Comparison of ENCODE assay signal across 8 mouse cellular contexts in the genomic region with DNA sequence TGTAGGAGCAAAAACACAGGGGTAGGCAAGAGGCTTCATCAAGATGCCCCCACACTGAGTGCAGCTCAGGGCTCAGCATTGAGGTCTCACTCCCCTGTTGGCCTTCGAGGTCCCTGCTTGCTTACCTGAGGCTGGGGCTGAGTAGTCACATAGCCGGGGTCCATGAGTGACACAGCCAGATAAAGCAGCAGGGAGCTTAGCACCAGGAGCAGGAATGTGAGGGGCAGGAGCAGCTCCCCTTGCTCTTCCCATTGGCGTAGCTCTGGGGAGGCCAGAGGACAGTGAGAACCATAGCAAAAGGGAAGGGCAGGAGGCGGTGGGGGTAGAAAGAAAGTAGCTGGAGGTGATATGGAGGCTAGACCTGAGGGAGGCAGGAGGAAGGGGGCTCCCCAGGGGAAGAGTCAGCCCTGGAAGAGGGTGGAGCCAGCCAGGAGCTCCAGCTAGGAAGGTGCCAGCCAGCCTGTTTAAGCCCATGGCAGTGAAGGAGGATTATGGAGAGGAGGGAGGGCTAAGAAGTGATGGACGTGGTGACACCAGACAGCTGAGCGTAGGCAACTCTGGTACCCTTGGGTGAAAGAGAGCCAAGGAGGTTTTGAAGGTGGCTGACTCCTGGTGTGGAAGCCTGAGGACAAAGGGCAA. TPM values are rescaled to one million over a fixed set of nuclear protein-coding genes. Genes with fewer than 3 reads are reported as not detected.
DNase-seq lines count a peak whose midpoint lies in the region; ATAC-seq and TF ChIP-seq lines count a peak whose summit lies in the region.

No protein-coding gene starts in this region.

- peak overlapping the region; percentile 88 for H3ac ChIP-seq in C2C12 (ENCODE audit: control insufficient read depth, insufficient read length, low read depth)

- H3K4me1 ChIP-seq in heart, embryonic 15.5 days (replicated peaks): peaks cover 25% of the 10 kb centered on the region
- H3K4me1 ChIP-seq in liver, embryonic 15.5 days (replicated peaks): peaks cover 35% of the 10 kb centered on the region

- H3K79me3 ChIP-seq in C2C12 (ENCODE audit: low read depth): peaks cover 16% of the 10 kb centered on the region

- intact Hi-C loops in gastrocnemius, adult 2 months (cut with DNase I): loop anchor here (2.0 kb wide), 1 partner anchor 14 kb away; no protein-coding TSS in a partner anchor

- peaks cover 30% of the 10 kb centered on the region for H3K79me2 ChIP-seq in C2C12 (ENCODE audit: control insufficient read depth, insufficient read depth)

- H3K36me3 ChIP-seq in C2C12 (ENCODE audit: control insufficient read depth, insufficient read depth): peaks cover 18% of the 10 kb centered on the region
- peaks cover 13% of the 10 kb centered on the region; the same call in 1 of the 2 replicates for H3K36me3 ChIP-seq in heart, embryonic 15.5 days
- H3K36me3 ChIP-seq in liver, embryonic 15.5 days (replicated peaks): peaks cover 17% of the 10 kb centered on the region

- no peaks in the 10 kb centered on the region for H3K27me3 ChIP-seq in C2C12 (ENCODE audit: control insufficient read depth, insufficient read depth, insufficient read length)
- H3K27me3 ChIP-seq in heart, embryonic 15.5 days: no peaks in the 10 kb centered on the region
- no peaks in the 10 kb centered on the region for H3K27me3 ChIP-seq in liver, embryonic 15.5 days

- DNase-seq in gastrocnemius, adult 2 months: no peak
- DNase-seq in gastrocnemius, adult 8-10 months (ENCODE audit: low spot score in 2 of 2): no peak
- no peak for DNase-seq in right cerebral cortex, postnatal 14 days
- no peak for DNase-seq in kidney, adult 18-20 months

- no peaks in the 10 kb centered on the region for H3K9me3 ChIP-seq in heart, embryonic 15.5 days (replicated peaks)
- no peaks in the 10 kb centered on the region for H3K9me3 ChIP-seq in liver, embryonic 15.5 days (replicated peaks)

- peak overlapping the region; percentile 81 for H3K9ac ChIP-seq in heart, embryonic 15.5 days
- H3K9ac ChIP-seq in liver, embryonic 15.5 days: peak overlapping the region; percentile 82

- ATAC-seq in heart, embryonic 15.5 days (replicated peaks; ENCODE audit: insufficient number of reproducible peaks, insufficient read depth, low FRiP score, low read depth): no peak
- ATAC-seq in liver, embryonic 15.5 days (ENCODE audit: insufficient read depth): no peak
- no peak for ATAC-seq in activated CD4-positive, CD25-positive, alpha-beta regulatory T cell, adult 4 months

- 30% methylated on average over 6 of the region's 6 CpGs for WGBS in heart, embryonic 15.5 days
- WGBS in liver, embryonic 15.5 days (ENCODE audit: insufficient replicate concordance): 47% methylated on average over 6 of the region's 6 CpGs

- H3K4me3 ChIP-seq in gastrocnemius, adult 2 months: peak overlapping the region; percentile 88
- H3K4me3 ChIP-seq in C2C12 (ENCODE audit: insufficient read depth, poor library complexity, severe bottlenecking): peak overlapping the region; percentile 88
- H3K4me3 ChIP-seq in heart, embryonic 15.5 days: peak overlapping the region; percentile 80
- H3K4me3 ChIP-seq in liver, embryonic 15.5 days (replicated peaks): peak overlapping the region; percentile 93

- H3K27ac ChIP-seq in gastrocnemius, adult 2 months: peak overlapping the region; percentile 83
- H3K27ac ChIP-seq in heart, embryonic 15.5 days: no peak overlapping the region; the same call in 1 of the 2 replicates
- peak overlapping the region; percentile 82 for H3K27ac ChIP-seq in liver, embryonic 15.5 days (replicated peaks)

- H3K4me2 ChIP-seq in heart, embryonic 15.5 days: peak overlapping the region; percentile 82
- peak overlapping the region; percentile 90 for H3K4me2 ChIP-seq in liver, embryonic 15.5 days

- TF ChIP-seq CTCF in gastrocnemius, adult 2 months (IDR thresholded peaks at IDR 0.05): no peak
- no peak for TF ChIP-seq CTCF in C2C12 (IDR thresholded peaks at IDR 0.05; ENCODE audit: control insufficient read depth, insufficient read depth, insufficient read length)

TF ChIP-seq in C2C12, 6 proteins besides CTCF, POLR2A, EP300 and RAD21:
- no peak for TF ChIP-seq MYOG (IDR thresholded peaks at IDR 0.05; ENCODE audit: control insufficient read depth, extremely low read depth, insufficient read length)
- no peak for TF ChIP-seq FOSL1 (IDR thresholded peaks at IDR 0.05; ENCODE audit: insufficient read depth, low read length, poor library complexity, severe bottlenecking)
- no peak for TF ChIP-seq MYOD1 (IDR thresholded peaks at IDR 0.05; ENCODE audit: control insufficient read depth, insufficient read length, low read depth)
- TF ChIP-seq CEBPB (IDR thresholded peaks at IDR 0.05; ENCODE audit: low read depth): no peak
- no peak for TF ChIP-seq USF1 (IDR thresholded peaks at IDR 0.05; ENCODE audit: low read depth)
- TF ChIP-seq MAX (IDR thresholded peaks at IDR 0.05): no peak

RNA-seq across cellular contexts. Expression of gene Zdhhc12, which starts 1.0 kb away (rescaled TPM):
- 1 to 10 TPM; 2.0 to 3.5 TPM for total RNA-seq in gastrocnemius, adult 2 months (2021)
- total RNA-seq in gastrocnemius, adult 8-10 months (2022): 1 to 10 TPM; 3.1 to 3.9 (median 3.4) TPM
- 31.5 TPM for polyA plus RNA-seq in C2C12 (2012; fragmentation: generic; extraction: Trizol)
- polyA plus RNA-seq in heart, embryonic 15.5 days (2015; fragmentation: Nextera tagmentation; extraction: Ambion mirVana): 25.8 and 31.3 TPM in 2 replicates
- polyA plus RNA-seq in liver, embryonic 15.5 days (2015; fragmentation: Nextera tagmentation; extraction: Ambion mirVana): 19.3 and 20.6 TPM in 2 replicates
- polyA plus RNA-seq in activated CD4-positive, CD25-positive, alpha-beta regulatory T cell, adult 4 months (2017; shearing (Covaris generic)): 10 to 100 TPM; 31.6 to 32.4 TPM

RNA-seq across cellular contexts. Expression of gene Pkn3, which starts 14.9 kb away (rescaled TPM):
- total RNA-seq in gastrocnemius, adult 2 months (2021): 1 to 10 TPM; 3.6 to 4.1 TPM
- 1 to 10 TPM; 2.1 to 3.2 (median 2.7) TPM for total RNA-seq in gastrocnemius, adult 8-10 months (2022)
- 5.5 TPM for polyA plus RNA-seq in C2C12 (2012; fragmentation: generic; extraction: Trizol)
- polyA plus RNA-seq in heart, embryonic 15.5 days (2015; fragmentation: Nextera tagmentation; extraction: Ambion mirVana): 11.0 and 11.1 TPM in 2 replicates
- 2.3 and 2.5 TPM in 2 replicates for polyA plus RNA-seq in liver, embryonic 15.5 days (2015; fragmentation: Nextera tagmentation; extraction: Ambion mirVana)
- under 1 TPM in 1 of 2 experiments, not detected in 1; 0.41 TPM for polyA plus RNA-seq in activated CD4-positive, CD25-positive, alpha-beta regulatory T cell, adult 4 months (2017; shearing (Covaris generic))

RNA-seq across cellular contexts. Expression of gene Zer1, which starts 32.0 kb away (rescaled TPM):
- 10 to 100 TPM; 23.1 to 25.2 TPM for total RNA-seq in gastrocnemius, adult 2 months (2021)
- total RNA-seq in gastrocnemius, adult 8-10 months (2022): 10 to 100 TPM; 23.5 to 24.8 (median 24.3) TPM
- 7.2 TPM for polyA plus RNA-seq in C2C12 (2012; fragmentation: generic; extraction: Trizol)
- polyA plus RNA-seq in heart, embryonic 15.5 days (2015; fragmentation: Nextera tagmentation; extraction: Ambion mirVana): 5.0 and 6.8 TPM in 2 replicates
- 2.4 and 2.5 TPM in 2 replicates for polyA plus RNA-seq in liver, embryonic 15.5 days (2015; fragmentation: Nextera tagmentation; extraction: Ambion mirVana)
- polyA plus RNA-seq in activated CD4-positive, CD25-positive, alpha-beta regulatory T cell, adult 4 months (2017; shearing (Covaris generic)): 10 to 100 TPM; 14.5 to 15.2 TPM

RNA-seq across cellular contexts. Expression of gene Set, which starts 35.2 kb away (rescaled TPM):
- total RNA-seq in gastrocnemius, adult 2 months (2021): 100 to 1,000 TPM in 1 of 2 experiments, 10 to 100 TPM in 1; 93.8 to 110 TPM
- 100 to 1,000 TPM; 106 to 121 (median 118) TPM for total RNA-seq in gastrocnemius, adult 8-10 months (2022)
- 312 TPM for polyA plus RNA-seq in C2C12 (2012; fragmentation: generic; extraction: Trizol)
- polyA plus RNA-seq in heart, embryonic 15.5 days (2015; fragmentation: Nextera tagmentation; extraction: Ambion mirVana): 194 and 206 TPM in 2 replicates
- 138 and 147 TPM in 2 replicates for polyA plus RNA-seq in liver, embryonic 15.5 days (2015; fragmentation: Nextera tagmentation; extraction: Ambion mirVana)
- 100 to 1,000 TPM; 369 to 379 TPM for polyA plus RNA-seq in activated CD4-positive, CD25-positive, alpha-beta regulatory T cell, adult 4 months (2017; shearing (Covaris generic))

RNA-seq across cellular contexts. Expression of gene Tbc1d13, which starts 41.1 kb away (rescaled TPM):
- total RNA-seq in gastrocnemius, adult 2 months (2021): 10 to 100 TPM; 12.9 to 17.5 TPM
- total RNA-seq in gastrocnemius, adult 8-10 months (2022): 10 to 100 TPM; 11.1 to 13.9 (median 11.2) TPM
- polyA plus RNA-seq in C2C12 (2012; fragmentation: generic; extraction: Trizol): 25.3 TPM
- 5.6 and 6.4 TPM in 2 replicates for polyA plus RNA-seq in heart, embryonic 15.5 days (2015; fragmentation: Nextera tagmentation; extraction: Ambion mirVana)
- 2.0 and 2.6 TPM in 2 replicates for polyA plus RNA-seq in liver, embryonic 15.5 days (2015; fragmentation: Nextera tagmentation; extraction: Ambion mirVana)
- polyA plus RNA-seq in activated CD4-positive, CD25-positive, alpha-beta regulatory T cell, adult 4 months (2017; shearing (Covaris generic)): 1 to 10 TPM; 6.8 to 6.9 TPM
